Mouse (Mus musculus) embryonic stem cell, embryonic (primary cell): ENCODE results near the gene Gm10644.

ENCODE experiments used
- CTCF ChIA-PET, 4 experiments: fragments of 300-600 bp in 2 of 4; fragments of 350-600 bp in 2 of 4; sonication (Branson Sonifier 250); formaldehyde crosslinking; loops; one replicate each; lab custom pipeline; 2022; ENCODE audit warnings: inconsistent platforms in 2 of 4; lab: Charles Lee
- POLR2A ChIA-PET, 4 experiments: fragments of 300-600 bp in 2 of 4; fragments of 350-600 bp in 2 of 4; sonication (Branson Sonifier 250); formaldehyde crosslinking; loops; one replicate each; lab custom pipeline; 2022; ENCODE audit warnings: antibody characterized with exemption in 4 of 4, inconsistent platforms in 1 of 4; lab: Charles Lee

The Gm10644 gene

GRCm38 (mm10) chr8:83900266-83900956 is 54.6 kb downstream of the Gm10644 start:
- POLR2A ChIA-PET = interaction anchor here in 3 of 4 experiments (0.6 to 3.4 kb wide), 9 partner anchors 18 to 923 kb away, joined by 3 to 18 read pairs (median 5); partner anchors contain the start of gene Mri1 (in 1 of the 3)
- CTCF ChIA-PET = interaction anchor here in 1 of 4 experiments (1.4 kb wide), 1 partner anchor 21 kb away, joined by 3 read pairs; no protein-coding TSS in a partner anchor

GRCm38 (mm10) chr8:83899363-83900252 is 55.4 kb downstream of the Gm10644 start, which contains the start of gene Adgrl1:
Gene Adgrl1 (plus strand): TSS chr8:83900105.
- CTCF ChIA-PET = interaction anchor here in 3 of 4 experiments (0.5 to 2.2 kb wide), 12 partner anchors 15 to 1410 kb away, joined by 3 to 10 read pairs (median 3); partner anchors contain the start of genes Asf1b (in 1 of the 3), Gipc1 (in 1 of the 3) and Gm10644 (in 1 of the 3)
- POLR2A ChIA-PET = interaction anchor here (0.6 to 3.4 kb wide), 28 partner anchors 8 to 924 kb away, joined by 3 to 18 read pairs (median 4); partner anchors contain the start of genes Asf1b (in 1 of the 4), Ddx39 (in 1 of the 4), Gm10644 (in 1 of the 4) and Mri1 (in 1 of the 4)

GRCm38 (mm10) chr8:83898985-83899362 is 56.0 kb downstream of the Gm10644 start:
- POLR2A ChIA-PET = interaction anchor here (0.6 to 3.4 kb wide), 29 partner anchors 7 to 788 kb away, joined by 3 to 18 read pairs (median 4); partner anchors contain the start of genes Ddx39 (in 2 of the 4), Asf1b (in 1 of the 4), Gm10644 (in 1 of the 4) and Mri1 (in 1 of the 4)
- CTCF ChIA-PET = interaction anchor here (0.5 to 2.2 kb wide), 14 partner anchors 18 to 1410 kb away, joined by 3 to 14 read pairs (median 4); partner anchors contain the start of genes Asf1b (in 1 of the 4), Gipc1 (in 1 of the 4) and Gm10644 (in 1 of the 4)

- ChIA-PET CTCF (interaction anchor here (0.6 to 2.6 kb wide), 21 partner anchors 12 to 1411 kb away, joined by 3 to 14 read pairs (median 5); partner anchors contain the start of genes Asf1b (in 2 of the 4), Gm10644 (in 2 of the 4) and Gipc1 (in 1 of the 4)), POLR2A (interaction anchor here (0.6 to 3.4 kb wide), 23 partner anchors 8 to 789 kb away, joined by 3 to 18 read pairs (median 5); partner anchors contain the start of genes Asf1b (in 2 of the 4), Ddx39 (in 2 of the 4), Gm10644 (in 2 of the 4) and Nacc1 (in 1 of the 4))
These were observed 56.5 kb downstream of the Gm10644 start for GRCm38 (mm10) chr8:83898456-83898855.

GRCm38 (mm10) chr8:83897211-83897610 is 57.8 kb downstream of the Gm10644 start:
- CTCF ChIA-PET = interaction anchor here (0.6 to 2.7 kb wide), 10 partner anchors 13 to 236 kb away, joined by 3 to 11 read pairs (median 5); partner anchors contain the start of genes Asf1b (in 1 of the 4) and Gm10644 (in 1 of the 4)

GRCm38 (mm10) chr8:83896461-83896860 is 58.5 kb downstream of the Gm10644 start:
- ChIA-PET POLR2A (interaction anchor here in 2 of 4 experiments (0.6 to 3.7 kb wide), 7 partner anchors 9 to 182 kb away, joined by 3 to 13 read pairs (median 3); partner anchors contain the start of gene Ddx39 (in 1 of the 2)), CTCF (interaction anchor here in 3 of 4 experiments (0.6 to 6.3 kb wide), 14 partner anchors 9 to 1519 kb away, joined by 3 to 40 read pairs (median 6); partner anchors contain the start of genes Asf1b (in 2 of the 3) and Gm10644 (in 2 of the 3))

More at GRCm38 (mm10) chr8:83897211-83897610, 57.8 kb downstream of the Gm10644 start:
- POLR2A ChIA-PET = interaction anchor here in 2 of 4 experiments (0.6 to 3.4 kb wide), 8 partner anchors 16 to 183 kb away, joined by 3 to 18 read pairs (median 5); partner anchors contain the start of genes Ddx39 (in 2 of the 2), Asf1b (in 1 of the 2) and Gm10644 (in 1 of the 2)

- ChIA-PET POLR2A (interaction anchor here in 3 of 4 experiments (0.5 to 3.7 kb wide), 8 partner anchors 10 to 323 kb away, joined by 3 to 13 read pairs (median 3); partner anchors contain the start of gene Ddx39 (in 1 of the 3)), CTCF (interaction anchor here (0.6 to 6.3 kb wide), 17 partner anchors 10 to 289 kb away, joined by 3 to 40 read pairs (median 6); partner anchors contain the start of genes Asf1b (in 2 of the 4), Gm10644 (in 2 of the 4) and Nanos3 (in 1 of the 4))
These were observed 59.1 kb downstream of the Gm10644 start for GRCm38 (mm10) chr8:83895894-83896293.

- POLR2A ChIA-PET = interaction anchor here in 3 of 4 experiments (0.8 to 5.4 kb wide), 17 partner anchors 9 to 173 kb away, joined by 3 to 48 read pairs (median 4); partner anchors contain the start of genes Asf1b (in 1 of the 3) and Gm10644 (in 1 of the 3)
- CTCF ChIA-PET = interaction anchor here (0.5 to 6.3 kb wide), 56 partner anchors 10 to 334 kb away, joined by 3 to 49 read pairs (median 5); partner anchors contain the start of genes Asf1b (in 2 of the 4) and Gm10644 (in 2 of the 4)
These were observed 61.1 kb downstream of the Gm10644 start for GRCm38 (mm10) chr8:83893915-83894314.

- POLR2A ChIA-PET = interaction anchor here in 3 of 4 experiments (0.5 to 5.4 kb wide), 24 partner anchors 7 to 840 kb away, joined by 3 to 48 read pairs (median 4); partner anchors contain the start of genes Adgrl1 (in 1 of the 3), Asf1b (in 1 of the 3) and Gm10644 (in 1 of the 3)
- CTCF ChIA-PET = interaction anchor here (0.6 to 6.3 kb wide), 31 partner anchors 10 to 236 kb away, joined by 3 to 49 read pairs (median 5); partner anchors contain the start of gene Gm10644 (in 1 of the 4)
These were observed 62.9 kb downstream of the Gm10644 start for GRCm38 (mm10) chr8:83892061-83892460.

GRCm38 (mm10) chr8:83888409-83888808 is 66.6 kb downstream of the Gm10644 start:
- POLR2A ChIA-PET = interaction anchor here in 2 of 4 experiments (0.6 to 1.4 kb wide), 2 partner anchors 103 to 1564 kb away, joined by 3 read pairs; no protein-coding TSS in a partner anchor
- CTCF ChIA-PET = interaction anchor here in 1 of 4 experiments (0.7 kb wide), 1 partner anchor 43 kb away, joined by 3 read pairs; no protein-coding TSS in a partner anchor
